Mouse (Mus musculus): Measurements from ENCODE around the gene Fam107b. TPM values are rescaled to one million over a fixed set of nuclear protein-coding genes. Genes with fewer than 3 reads are reported as not detected.

Gene Fam107b
- polyA plus RNA-seq, 2 experiments from 2014 or later: 231 to 265 TPM

GRCm38 (mm10) chr2:3777696-3778095, 207.4 kb downstream of the Fam107b start:
- no peak for ATAC-seq

DNA sequence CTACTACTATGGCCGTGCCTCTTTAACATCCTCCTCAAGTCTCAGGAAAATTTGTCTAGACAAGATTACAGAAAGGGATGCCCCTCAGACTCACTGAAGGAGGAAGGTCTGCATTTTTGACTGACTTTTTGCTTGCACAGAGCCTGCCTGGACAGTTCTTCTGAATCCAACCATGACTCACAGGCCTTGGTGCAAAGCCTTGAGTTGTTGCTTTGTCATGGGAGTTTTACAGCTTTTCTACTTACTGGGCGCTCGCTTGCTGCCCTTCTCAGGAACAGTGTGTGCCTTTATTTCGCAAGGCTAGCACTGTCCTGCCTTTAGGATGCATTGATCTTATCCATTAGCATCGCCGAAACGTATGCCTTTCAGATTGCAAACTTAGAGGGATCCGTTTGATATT, 215.3 kb downstream of the Fam107b start:
- ATAC-seq: no peak

GRCm38 (mm10) chr2:3787752-3788423, 217.6 kb downstream of the Fam107b start:
- no peak for ATAC-seq

DNA sequence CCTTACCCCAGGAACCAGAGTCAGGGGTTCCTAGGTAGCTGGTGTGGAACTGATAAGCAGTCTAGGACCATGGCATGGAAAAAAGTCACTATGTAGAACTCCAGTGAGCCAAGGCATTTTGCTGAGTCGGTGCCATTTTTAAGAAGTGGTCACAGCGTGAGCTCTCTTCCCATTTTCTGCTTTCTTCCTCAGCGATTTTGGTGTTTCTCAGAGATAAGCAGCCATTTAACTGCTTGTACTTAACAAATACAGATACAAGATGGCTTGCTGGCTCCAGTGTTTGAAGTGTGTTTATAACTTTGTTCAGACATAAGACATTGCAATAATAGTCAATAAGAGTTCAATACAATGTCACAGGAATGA, 218.1 kb downstream of the Fam107b start:
- no peak for ATAC-seq

DNA sequence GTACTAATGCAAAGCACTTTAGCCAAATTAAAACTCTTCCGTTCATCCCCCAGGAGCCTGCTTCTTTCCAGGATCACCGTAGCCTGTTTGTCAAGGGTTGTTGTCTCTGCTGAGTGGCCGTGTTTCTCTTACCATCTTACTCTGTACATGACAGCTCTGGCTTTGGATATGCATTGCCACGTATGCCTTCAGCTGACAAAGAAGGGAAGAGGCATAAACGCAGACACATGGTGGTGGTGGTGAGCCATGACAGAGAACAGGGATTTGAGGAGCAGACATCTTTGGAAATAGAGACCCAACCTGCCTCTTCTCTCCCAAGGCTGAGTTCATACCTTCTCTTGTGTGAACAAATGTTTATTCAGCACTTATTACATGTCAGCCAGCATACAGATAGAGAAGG, 226.3 kb downstream of the Fam107b start:
- no peak for ATAC-seq

GRCm38 (mm10) chr2:3799767-3800554, 229.7 kb downstream of the Fam107b start:
- ATAC-seq: peak; percentile 75

GRCm38 (mm10) chr2:3800555-3800878, 230.2 kb downstream of the Fam107b start:
- ATAC-seq: peak; percentile 53

GRCm38 (mm10) chr2:3805742-3806141, 235.5 kb downstream of the Fam107b start:
- no peak for ATAC-seq

GRCm38 (mm10) chr2:3810321-3810720, 240.0 kb downstream of the Fam107b start:
- ATAC-seq: peak; percentile 96

- ATAC-seq: no peak
These were observed 245.9 kb downstream of the Fam107b start for GRCm38 (mm10) chr2:3816142-3816609.

DNA sequence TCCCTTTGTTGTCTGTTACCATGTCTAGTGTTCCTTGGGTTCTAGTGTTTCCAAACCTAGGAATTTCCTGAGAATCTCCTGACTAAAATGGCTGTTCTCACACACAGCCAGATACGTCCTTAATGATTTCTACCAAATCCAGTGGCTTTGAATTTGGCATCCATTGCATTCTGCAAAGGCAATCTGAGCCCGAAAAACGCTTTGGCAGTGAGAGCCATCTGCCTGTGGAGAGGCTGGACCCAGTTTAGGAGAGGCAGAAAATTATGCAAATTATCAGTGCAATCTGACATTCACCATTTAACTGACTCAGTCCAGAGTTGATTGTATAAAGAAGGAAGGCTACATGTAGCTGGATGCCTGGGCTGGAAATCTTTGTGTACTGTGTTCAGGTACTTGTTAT, 247.3 kb downstream of the Fam107b start:
- no peak for ATAC-seq

- no peak for ATAC-seq
These were observed 252.5 kb downstream of the Fam107b start for GRCm38 (mm10) chr2:3822483-3823455.

Other genes starting within 250 kb of the Fam107b start
- gene Rpp38, start 237.8 kb upstream of the Fam107b start, polyA plus RNA-seq (2017; shearing (Covaris generic)): 10 to 100 TPM; 19.0 to 21.7 TPM
- not detected for gene Acbd7, start 234.3 kb upstream of the Fam107b start, polyA plus RNA-seq (2017; shearing (Covaris generic))
- not detected for gene Olah, start 173.3 kb upstream of the Fam107b start, polyA plus RNA-seq (2017; shearing (Covaris generic))
- not detected for gene Meig1, start 147.8 kb upstream of the Fam107b start, polyA plus RNA-seq (2017; shearing (Covaris generic))
- gene Dclre1c, start 146.4 kb upstream of the Fam107b start, polyA plus RNA-seq (2017; shearing (Covaris generic)): 10 to 100 TPM; 15.8 to 18.1 TPM
- 1 to 10 TPM in 1 of 2 experiments, under 1 TPM in 1; 0.69 to 1.5 TPM for gene Suv39h2, start 95.5 kb upstream of the Fam107b start, polyA plus RNA-seq (2017; shearing (Covaris generic))
- gene Gm45902, start 57.7 kb upstream of the Fam107b start, polyA plus RNA-seq (2017; shearing (Covaris generic)): 1 to 10 TPM; 2.0 to 4.1 TPM
- 10 to 100 TPM; 86.6 to 90.1 TPM for gene Hspa14, start 57.7 kb upstream of the Fam107b start, polyA plus RNA-seq (2017; shearing (Covaris generic))
- under 1 TPM; 0.25 to 0.44 TPM for gene Cdnf, start 57.5 kb upstream of the Fam107b start, polyA plus RNA-seq (2017; shearing (Covaris generic))